Mouse (Mus musculus): Measurements from ENCODE around the gene E430018J23Rik.
"Not testable (repeated sequence)": the region's sequence is repeated elsewhere in the genome, so short reads cannot be mapped to it uniquely, and the experiment has no call there.

The E430018J23Rik gene

GRCm38 (mm10) chr7:127393157-127393943, at the start of gene E430018J23Rik:
Gene E430018J23Rik, minus strand, starts transcription at chr7:127393629.
- peak; percentile 88 for DNase-seq (ENCODE audit: low spot score)

GRCm38 (mm10) chr7:127437724-127438123, 44.3 kb upstream of the E430018J23Rik start:
- DNase-seq (ENCODE audit: low spot score), result no peak

GRCm38 (mm10) chr7:127435206-127435605, 41.8 kb upstream of the E430018J23Rik start:
- no peak for DNase-seq (ENCODE audit: low spot score)

- DNase-seq (ENCODE audit: low spot score), result no peak
Observed at GRCm38 (mm10) chr7:127426354-127426753, 32.9 kb upstream of the E430018J23Rik start.

- no peak for DNase-seq (ENCODE audit: low spot score)
Observed at GRCm38 (mm10) chr7:127425911-127426310, 32.5 kb upstream of the E430018J23Rik start.

GRCm38 (mm10) chr7:127425291-127425690, 31.9 kb upstream of the E430018J23Rik start:
- DNase-seq (ENCODE audit: low spot score), result no peak

- no peak for DNase-seq (ENCODE audit: low spot score)
Observed at GRCm38 (mm10) chr7:127422247-127422646, 28.8 kb upstream of the E430018J23Rik start.

- DNase-seq (ENCODE audit: low spot score), result peak; percentile 94
Observed at GRCm38 (mm10) chr7:127421388-127422191, 28.2 kb upstream of the E430018J23Rik start, which contains the start of gene Zfp688. Gene Zfp688, minus strand, starts transcription at chr7:127422068.

GRCm38 (mm10) chr7:127411418-127411817, 18.0 kb upstream of the E430018J23Rik start:
- no peak for DNase-seq (ENCODE audit: low spot score)

- peak; percentile 59 for DNase-seq (ENCODE audit: low spot score)
Observed at GRCm38 (mm10) chr7:127406002-127406987, 12.9 kb upstream of the E430018J23Rik start, which contains the start of gene Zfp764. Gene Zfp764, minus strand, starts transcription at chr7:127406822.

GRCm38 (mm10) chr7:127404101-127404500, 10.7 kb upstream of the E430018J23Rik start:
- DNase-seq (ENCODE audit: low spot score), result not testable (repeated sequence)

- no peak for DNase-seq (ENCODE audit: low spot score)
Observed at GRCm38 (mm10) chr7:127402980-127403379, 9.6 kb upstream of the E430018J23Rik start.

- no peak for DNase-seq (ENCODE audit: low spot score)
Observed at GRCm38 (mm10) chr7:127400355-127400754, 6.9 kb upstream of the E430018J23Rik start.

GRCm38 (mm10) chr7:127393944-127394333, 510 bp upstream of the E430018J23Rik start:
- DNase-seq (ENCODE audit: low spot score), result no peak

GRCm38 (mm10) chr7:127392251-127392824, 1.1 kb downstream of the E430018J23Rik start:
- no peak for DNase-seq (ENCODE audit: low spot score)

- no peak for DNase-seq (ENCODE audit: low spot score)
Observed at GRCm38 (mm10) chr7:127391538-127391937, 1.9 kb downstream of the E430018J23Rik start.

- DNase-seq (ENCODE audit: low spot score), result no peak
Observed at GRCm38 (mm10) chr7:127390306-127390705, 3.1 kb downstream of the E430018J23Rik start.

GRCm38 (mm10) chr7:127388201-127388600, 5.2 kb downstream of the E430018J23Rik start:
- DNase-seq (ENCODE audit: low spot score), result not testable (repeated sequence)

GRCm38 (mm10) chr7:127386641-127387392, 6.6 kb downstream of the E430018J23Rik start, which contains the start of gene 9130019O22Rik:
Gene 9130019O22Rik, minus strand, starts transcription at chr7:127387166.
- DNase-seq (ENCODE audit: low spot score), result peak; percentile 71

GRCm38 (mm10) chr7:127385560-127385959, 7.9 kb downstream of the E430018J23Rik start:
- not testable (repeated sequence) for DNase-seq (ENCODE audit: low spot score)

All from ovary, postnatal 10 days (tissue).